Mouse (Mus musculus) heart, postnatal 4 days (tissue): ENCODE measurements around the gene Plekho2. TPM values are rescaled to one million over a fixed set of nuclear protein-coding genes. Genes with fewer than 3 reads are reported as not detected.
A peak's percentile ranks its signal among the peaks of the same experiment; 100 is the strongest.

Experiments
- DNase-seq: peaks from one replicate; pipeline ENCODE4 v3.0.0; 2021
- total RNA-seq, 2 experiments: library from RNA; stranded (reverse); gene quantifications; 2 replicates each; pipeline ENCODE4 v1.2.3; 2021

Gene Plekho2
- total RNA-seq, result 10 to 100 TPM; 17.9 to 19.4 TPM

- DNase-seq, result peak; percentile 95
Observed at GRCm38 (mm10) chr9:65579781-65580371, at the start of gene Plekho2. Gene Plekho2, minus strand, starts transcription at chr9:65580040.

GRCm38 (mm10) chr9:65629025-65629766 lies 49.4 kb upstream of the Plekho2 start, which contains the start of gene Rbpms2:
Gene Rbpms2, plus strand, starts transcription at chr9:65629648.
- DNase-seq, result peak; percentile 62

GRCm38 (mm10) chr9:65624266-65624665 lies 44.4 kb upstream of the Plekho2 start:
- no peak for DNase-seq

- DNase-seq, result no peak
Observed at GRCm38 (mm10) chr9:65622826-65623225, 43.0 kb upstream of the Plekho2 start.

- no peak for DNase-seq
Observed at GRCm38 (mm10) chr9:65621666-65622065, 41.8 kb upstream of the Plekho2 start.

- no peak for DNase-seq
Observed at GRCm38 (mm10) chr9:65621196-65621595, 41.4 kb upstream of the Plekho2 start.

GRCm38 (mm10) chr9:65619311-65619710 lies 39.5 kb upstream of the Plekho2 start:
- DNase-seq, result no peak

- DNase-seq, result peak; percentile 46
Observed at GRCm38 (mm10) chr9:65613098-65613497, 33.3 kb upstream of the Plekho2 start.

GRCm38 (mm10) chr9:65611969-65612486 lies 32.2 kb upstream of the Plekho2 start:
- DNase-seq, result no peak

GRCm38 (mm10) chr9:65607120-65607519 lies 27.3 kb upstream of the Plekho2 start:
- no peak for DNase-seq

- DNase-seq, result no peak
Observed at GRCm38 (mm10) chr9:65606321-65607109, 26.7 kb upstream of the Plekho2 start.

- peak; percentile 79 for DNase-seq
Observed at GRCm38 (mm10) chr9:65605471-65606136, 25.8 kb upstream of the Plekho2 start.

GRCm38 (mm10) chr9:65603401-65604102 lies 23.7 kb upstream of the Plekho2 start:
- DNase-seq, result no peak

- no peak for DNase-seq
Observed at GRCm38 (mm10) chr9:65600951-65601350, 21.1 kb upstream of the Plekho2 start.

GRCm38 (mm10) chr9:65598765-65599249 lies 19.0 kb upstream of the Plekho2 start:
- peak; percentile 71 for DNase-seq

GRCm38 (mm10) chr9:65593596-65593995 lies 13.8 kb upstream of the Plekho2 start:
- no peak for DNase-seq

- no peak for DNase-seq
Observed at GRCm38 (mm10) chr9:65592721-65593120, 12.9 kb upstream of the Plekho2 start.

- no peak for DNase-seq
Observed at GRCm38 (mm10) chr9:65589091-65589490, 9.3 kb upstream of the Plekho2 start.

GRCm38 (mm10) chr9:65587573-65588358 lies 7.9 kb upstream of the Plekho2 start:
- DNase-seq, result peak; percentile 48

GRCm38 (mm10) chr9:65587270-65587572 lies 7.4 kb upstream of the Plekho2 start:
- DNase-seq, result no peak
